Mouse (Mus musculus) embryonic stem cell, embryonic (primary cell): ENCODE data around the gene S100a3.

Experiments
- CTCF ChIA-PET, 4 experiments: fragments of 300-600 bp in 2 of 4; fragments of 350-600 bp in 2 of 4; sonication (Branson Sonifier 250); formaldehyde crosslinking; loops; one replicate each; lab custom pipeline; 2022; ENCODE audit warnings: inconsistent platforms in 2 of 4; lab: Charles Lee
- POLR2A ChIA-PET, 4 experiments: fragments of 300-600 bp in 2 of 4; fragments of 350-600 bp in 2 of 4; sonication (Branson Sonifier 250); formaldehyde crosslinking; loops; one replicate each; lab custom pipeline; 2022; ENCODE audit warnings: antibody characterized with exemption in 4 of 4, inconsistent platforms in 1 of 4; lab: Charles Lee

The S100a3 gene

GRCm38 (mm10) chr3:90560008-90560628, at the start of gene S100a3:
Gene S100a3 (plus strand): TSS chr3:90560578.
- ChIA-PET POLR2A (interaction anchor here in 3 of 4 experiments (0.6 to 2.0 kb wide), 6 partner anchors 23 to 199 kb away, joined by 3 to 11 read pairs (median 4); partner anchors contain the start of gene S100a16 (in 2 of the 3)), CTCF (interaction anchor here in 2 of 4 experiments (0.8 to 1.3 kb wide), 4 partner anchors 23 to 150 kb away, joined by 3 to 4 read pairs (median 3); partner anchors contain the start of gene Snapin (in 1 of the 2))

DNA sequence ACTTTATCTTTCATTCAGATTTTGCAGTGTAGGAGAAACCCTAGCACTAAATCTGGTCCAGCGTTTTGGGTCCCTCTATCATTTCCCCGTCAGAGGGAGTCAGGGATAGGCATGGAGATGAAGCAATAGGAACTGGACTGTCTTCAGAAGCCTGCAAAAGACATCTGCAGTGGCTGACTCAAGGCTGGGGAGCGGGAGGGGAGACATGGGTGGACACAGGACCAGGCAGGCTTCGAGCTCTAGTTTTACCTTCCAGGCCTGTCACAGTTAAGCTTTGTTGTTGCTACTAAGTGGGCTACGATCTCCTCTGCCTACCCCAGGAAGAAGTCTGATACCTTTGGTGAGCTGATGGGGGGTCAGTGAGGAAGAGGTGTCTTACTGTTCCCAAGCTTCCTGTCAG, 48.1 kb upstream of the S100a3 start:
- CTCF ChIA-PET, result interaction anchor here in 3 of 4 experiments (1.0 to 2.6 kb wide), 5 partner anchors 10 to 22 kb away, joined by 3 to 24 read pairs (median 5); partner anchors contain the start of genes Snapin (in 2 of the 3) and S100a14 (in 1 of the 3)
- POLR2A ChIA-PET, result interaction anchor here (0.6 to 19.5 kb wide), 84 partner anchors 8 to 1094 kb away, joined by 3 to 802 read pairs (median 8); partner anchors contain the start of genes Ints3 (in 3 of the 4), S100a14 (in 3 of the 4), S100a16 (in 3 of the 4) and Slc27a3 (in 3 of the 4)

DNA sequence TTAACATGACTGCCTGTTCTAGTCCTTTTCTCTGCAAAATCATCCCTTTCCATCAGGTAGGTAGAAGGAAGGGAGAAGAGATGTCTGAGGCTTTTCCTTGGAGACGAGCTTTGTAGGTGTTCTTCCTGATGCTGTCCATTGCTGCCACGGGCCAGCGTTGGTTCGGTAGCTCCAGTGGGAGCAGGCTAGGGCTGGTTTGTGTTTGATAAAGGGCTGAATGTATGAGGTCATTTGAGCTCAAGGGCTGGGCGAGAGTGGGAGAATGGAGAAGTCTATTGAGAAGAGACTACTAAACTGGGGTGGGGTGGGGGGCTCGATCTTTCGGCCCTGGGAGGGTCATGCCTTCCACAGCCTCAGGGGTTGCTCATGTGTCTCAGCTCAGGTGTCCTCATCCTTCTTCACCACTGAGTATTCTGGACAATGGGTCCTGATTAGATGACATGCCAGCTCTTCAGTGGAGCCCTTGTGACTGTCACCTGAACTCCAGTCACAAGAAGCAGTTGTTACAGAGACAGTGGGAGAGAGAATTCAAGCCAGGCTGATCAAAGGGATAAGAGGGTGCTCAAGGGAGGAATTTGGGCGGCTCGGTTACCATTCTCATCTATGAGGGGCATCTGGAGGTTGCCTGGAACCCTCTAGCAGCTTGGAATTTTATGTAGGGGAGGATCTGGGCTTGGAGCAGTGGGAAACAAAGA, 47.3 kb upstream of the S100a3 start:
- ChIA-PET CTCF (interaction anchor here (0.5 to 2.6 kb wide), 13 partner anchors 9 to 197 kb away, joined by 3 to 24 read pairs (median 4); partner anchors contain the start of genes S100a14 (in 2 of the 4) and Snapin (in 2 of the 4)), POLR2A (interaction anchor here (0.6 to 19.5 kb wide), 160 partner anchors 8 to 1938 kb away, joined by 3 to 802 read pairs (median 5); partner anchors contain the start of genes Ints3 (in 3 of the 4), S100a14 (in 3 of the 4), S100a16 (in 3 of the 4) and Slc27a3 (in 3 of the 4))

- ChIA-PET CTCF (interaction anchor here in 2 of 4 experiments (0.8 to 2.6 kb wide), 7 partner anchors 8 to 196 kb away, joined by 3 to 24 read pairs (median 4); partner anchors contain the start of genes S100a14 (in 2 of the 2) and Snapin (in 2 of the 2)), POLR2A (interaction anchor here (0.7 to 19.5 kb wide), 101 partner anchors 8 to 1939 kb away, joined by 3 to 802 read pairs (median 7); partner anchors contain the start of genes Ints3 (in 3 of the 4), S100a14 (in 3 of the 4), Slc27a3 (in 3 of the 4) and Snapin (in 3 of the 4))
Observed at GRCm38 (mm10) chr3:90513796-90514590, 46.4 kb upstream of the S100a3 start, which contains the start of the genes S100a1 and S100a13. Gene S100a1 (minus strand): TSS chr3:90514392. Gene S100a13 (plus strand): TSS chr3:90514435.

DNA sequence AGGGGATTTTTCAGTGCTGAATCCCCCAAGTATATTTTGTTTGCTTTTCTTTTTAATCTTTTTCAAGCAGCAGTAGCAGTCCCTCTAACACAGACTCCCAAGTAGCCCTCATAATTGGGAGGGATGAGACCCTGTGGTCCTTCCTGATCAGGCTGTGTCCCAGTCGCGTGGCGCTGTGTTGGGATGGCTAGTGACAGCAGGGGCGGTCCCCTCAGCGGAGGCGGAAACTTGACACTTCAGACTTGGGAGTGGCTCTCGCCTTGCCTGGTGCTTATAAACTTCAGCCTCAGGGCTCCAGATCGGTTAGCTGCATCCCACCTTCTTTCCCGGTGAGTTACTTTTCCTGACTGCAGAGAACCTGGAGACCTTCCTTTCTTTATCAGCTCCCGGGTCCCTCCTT, 45.7 kb upstream of the S100a3 start:
- ChIA-PET POLR2A (interaction anchor here in 3 of 4 experiments (0.6 to 6.8 kb wide), 17 partner anchors 7 to 107 kb away, joined by 3 to 101 read pairs (median 4); partner anchors contain the start of genes S100a14 (in 2 of the 3), Snapin (in 2 of the 3) and Chtop (in 1 of the 3)), CTCF (interaction anchor here in 1 of 4 experiments (0.6 kb wide), 1 partner anchor 17 kb away, joined by 8 read pairs; no protein-coding TSS in a partner anchor)

- CTCF ChIA-PET, result interaction anchor here in 1 of 4 experiments (0.6 kb wide), 1 partner anchor 17 kb away, joined by 8 read pairs; no protein-coding TSS in a partner anchor
- POLR2A ChIA-PET, result interaction anchor here in 3 of 4 experiments (0.6 to 6.8 kb wide), 17 partner anchors 8 to 106 kb away, joined by 3 to 101 read pairs (median 4); partner anchors contain the start of genes S100a14 (in 2 of the 3), Snapin (in 2 of the 3) and Chtop (in 1 of the 3)
Observed at GRCm38 (mm10) chr3:90515242-90515641, 45.1 kb upstream of the S100a3 start.

DNA sequence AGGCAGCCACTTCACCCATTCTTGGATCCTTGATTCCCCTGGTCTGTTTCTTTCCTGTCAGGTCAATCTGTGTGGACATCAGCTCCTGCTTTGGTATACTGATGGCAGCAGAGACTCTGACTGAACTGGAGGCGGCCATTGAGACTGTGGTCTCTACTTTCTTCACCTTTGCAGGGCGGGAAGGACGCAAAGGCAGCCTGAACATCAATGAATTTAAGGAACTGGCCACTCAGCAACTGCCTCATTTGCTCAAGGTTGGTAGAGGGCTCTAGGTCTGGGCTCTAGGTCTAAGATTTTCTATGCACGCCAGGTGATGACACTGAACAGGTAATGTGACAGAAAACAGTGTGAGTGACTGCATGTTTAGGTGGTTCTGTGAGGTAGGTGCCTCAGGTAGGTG, 44.6 kb upstream of the S100a3 start:
- POLR2A ChIA-PET, result interaction anchor here in 3 of 4 experiments (0.5 to 6.8 kb wide), 15 partner anchors 7 to 106 kb away, joined by 3 to 101 read pairs (median 5); partner anchors contain the start of genes Chtop (in 2 of the 3), S100a14 (in 2 of the 3) and Snapin (in 2 of the 3)
- CTCF ChIA-PET, result interaction anchor here in 1 of 4 experiments (0.9 kb wide), 1 partner anchor 10 kb away, joined by 3 read pairs; the partner anchor contains the start of gene S100a14

GRCm38 (mm10) chr3:90517711-90518110, 42.7 kb upstream of the S100a3 start:
- ChIA-PET CTCF (interaction anchor here in 1 of 4 experiments (1.4 kb wide), 1 partner anchor 113 kb away, joined by 3 read pairs; no protein-coding TSS in a partner anchor), POLR2A (interaction anchor here (0.5 to 6.8 kb wide), 16 partner anchors 9 to 41 kb away, joined by 3 to 78 read pairs (median 6); partner anchors contain the start of genes Chtop (in 3 of the 4), S100a14 (in 2 of the 4) and Snapin (in 2 of the 4))

GRCm38 (mm10) chr3:90525421-90525820, 35.0 kb upstream of the S100a3 start:
- ChIA-PET CTCF (interaction anchor here (0.6 to 3.5 kb wide), 31 partner anchors 9 to 185 kb away, joined by 3 to 24 read pairs (median 4); partner anchors contain the start of genes S100a16 (in 2 of the 4), S100a6 (in 1 of the 4) and Snapin (in 1 of the 4)), POLR2A (interaction anchor here in 3 of 4 experiments (0.7 to 9.3 kb wide), 23 partner anchors 10 to 426 kb away, joined by 3 to 200 read pairs (median 10); partner anchors contain the start of genes Chtop (in 3 of the 3), S100a1 (in 3 of the 3), S100a13 (in 3 of the 3) and S100a16 (in 2 of the 3))

GRCm38 (mm10) chr3:90526076-90526475, 34.3 kb upstream of the S100a3 start:
- POLR2A ChIA-PET, result interaction anchor here in 3 of 4 experiments (0.6 to 9.3 kb wide), 30 partner anchors 8 to 137 kb away, joined by 3 to 200 read pairs (median 6); partner anchors contain the start of genes Chtop (in 3 of the 3), S100a1 (in 3 of the 3), S100a13 (in 3 of the 3) and S100a16 (in 3 of the 3)
- CTCF ChIA-PET, result interaction anchor here (0.6 to 3.5 kb wide), 30 partner anchors 10 to 184 kb away, joined by 3 to 24 read pairs (median 4); partner anchors contain the start of genes S100a16 (in 3 of the 4), S100a6 (in 1 of the 4) and Snapin (in 1 of the 4)

DNA sequence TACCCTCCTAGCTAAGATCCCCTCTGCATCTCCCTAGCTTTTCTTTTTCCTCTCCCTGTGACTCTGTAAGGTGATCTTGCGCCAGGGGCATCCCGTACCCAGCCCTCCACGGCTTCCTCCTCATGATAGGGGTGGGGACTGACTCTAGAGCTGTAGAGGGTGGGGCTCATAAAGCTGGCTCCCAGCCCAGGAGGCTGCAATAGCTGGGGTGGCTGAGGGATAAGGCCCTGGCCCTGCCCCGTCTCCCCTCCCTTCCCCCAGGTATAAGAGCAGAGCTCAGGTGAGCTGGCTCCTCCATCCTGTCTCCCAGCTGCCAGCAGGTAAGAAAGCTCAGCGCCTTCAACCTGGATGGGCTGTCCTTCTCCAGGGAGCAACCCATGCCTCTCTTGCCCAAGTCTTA, 33.8 kb upstream of the S100a3 start, which contains the start of gene S100a14:
Gene S100a14 (plus strand): TSS at position 277 of the 400 bp plus-strand sequence.
- CTCF ChIA-PET, result interaction anchor here (0.6 to 3.5 kb wide), 21 partner anchors 10 to 183 kb away, joined by 3 to 24 read pairs (median 4); partner anchors contain the start of genes S100a16 (in 3 of the 4) and S100a6 (in 1 of the 4)
- POLR2A ChIA-PET, result interaction anchor here in 3 of 4 experiments (0.6 to 9.3 kb wide), 28 partner anchors 9 to 86 kb away, joined by 3 to 200 read pairs (median 6); partner anchors contain the start of genes Chtop (in 3 of the 3), S100a1 (in 3 of the 3), S100a13 (in 3 of the 3) and S100a16 (in 3 of the 3)

DNA sequence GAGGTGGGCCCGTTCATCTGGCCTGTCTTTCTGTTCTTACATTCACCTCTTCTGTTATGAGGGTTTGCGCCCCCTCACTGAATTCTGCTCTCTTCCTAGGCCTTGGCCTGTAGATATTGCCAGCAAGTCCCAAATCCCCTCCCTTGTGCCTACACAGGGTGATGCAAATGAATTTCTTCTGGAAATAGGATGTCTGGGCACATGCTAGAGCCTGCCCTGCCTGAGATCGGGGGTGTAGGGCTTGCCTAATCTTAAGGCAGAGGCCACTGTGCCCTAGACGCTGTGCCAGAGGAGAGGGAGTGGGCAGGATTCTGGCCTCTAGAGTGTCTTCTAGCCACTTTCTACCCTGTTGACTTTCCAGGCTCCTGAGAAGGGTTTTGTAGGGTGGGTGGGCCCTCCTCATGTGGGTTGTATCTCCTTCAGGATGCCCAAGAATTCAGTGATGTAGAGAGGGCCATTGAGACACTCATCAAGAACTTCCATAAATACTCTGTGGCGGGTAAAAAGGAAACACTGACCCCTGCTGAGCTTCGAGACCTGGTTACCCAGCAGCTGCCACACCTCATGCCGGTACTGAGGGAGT, 33.0 kb upstream of the S100a3 start:
- ChIA-PET CTCF (interaction anchor here in 3 of 4 experiments (0.6 to 3.5 kb wide), 9 partner anchors 9 to 182 kb away, joined by 3 to 21 read pairs (median 9); partner anchors contain the start of gene S100a16 (in 2 of the 3)), POLR2A (interaction anchor here in 3 of 4 experiments (0.6 to 9.3 kb wide), 24 partner anchors 8 to 73 kb away, joined by 3 to 200 read pairs (median 6); partner anchors contain the start of genes Chtop (in 3 of the 3), S100a1 (in 3 of the 3), S100a13 (in 3 of the 3) and S100a16 (in 2 of the 3))

DNA sequence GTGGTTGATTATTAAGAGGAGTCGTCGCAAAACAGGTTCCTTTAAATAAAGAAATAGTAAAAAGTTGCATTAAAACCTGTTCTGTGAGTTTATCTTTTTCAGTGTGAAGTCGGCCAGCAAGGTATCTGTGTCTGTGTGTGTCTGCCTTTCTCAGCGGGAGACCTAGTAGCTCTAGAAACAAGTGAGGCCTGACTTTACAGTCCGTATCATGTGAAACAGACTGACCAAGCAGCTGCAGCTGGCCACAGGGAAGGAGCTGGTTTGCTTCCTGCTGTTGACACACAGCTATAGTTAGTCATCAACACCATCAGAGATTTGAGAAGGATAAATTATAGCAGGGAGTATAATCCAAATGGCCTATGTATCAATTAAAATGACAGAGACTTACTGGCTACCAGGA, 28.7 kb upstream of the S100a3 start:
- ChIA-PET POLR2A (interaction anchor here in 1 of 4 experiments (0.9 to 1.8 kb wide), 2 partner anchors 9 to 90 kb away, joined by 3 to 4 read pairs; no protein-coding TSS in a partner anchor), CTCF (interaction anchor here in 2 of 4 experiments (0.5 to 0.6 kb wide), 2 partner anchors 32 to 34 kb away, joined by 3 read pairs; no protein-coding TSS in a partner anchor)

GRCm38 (mm10) chr3:90535446-90535845, 24.9 kb upstream of the S100a3 start:
- POLR2A ChIA-PET, result interaction anchor here in 3 of 4 experiments (1.0 to 4.5 kb wide), 6 partner anchors 10 to 27 kb away, joined by 3 to 22 read pairs (median 14); partner anchors contain the start of genes Chtop (in 1 of the 3), S100a1 (in 1 of the 3), S100a13 (in 1 of the 3) and S100a14 (in 1 of the 3)

More at GRCm38 (mm10) chr3:90535446-90535845, 24.9 kb upstream of the S100a3 start:
- CTCF ChIA-PET, result no interaction called here
